Mouse (Mus musculus): ENCODE measurements at regions not wholly inside any gene's neighbourhood (a gene's known extent, or its start where the extent isn't known, plus 50 kb on each side); places are given as distances from the start of the nearest gene placed in this dataset.
"Not testable (repeated sequence)": the region's sequence is repeated elsewhere in the genome, so short reads cannot be mapped to it uniquely, and the experiment has no call there.

DNA sequence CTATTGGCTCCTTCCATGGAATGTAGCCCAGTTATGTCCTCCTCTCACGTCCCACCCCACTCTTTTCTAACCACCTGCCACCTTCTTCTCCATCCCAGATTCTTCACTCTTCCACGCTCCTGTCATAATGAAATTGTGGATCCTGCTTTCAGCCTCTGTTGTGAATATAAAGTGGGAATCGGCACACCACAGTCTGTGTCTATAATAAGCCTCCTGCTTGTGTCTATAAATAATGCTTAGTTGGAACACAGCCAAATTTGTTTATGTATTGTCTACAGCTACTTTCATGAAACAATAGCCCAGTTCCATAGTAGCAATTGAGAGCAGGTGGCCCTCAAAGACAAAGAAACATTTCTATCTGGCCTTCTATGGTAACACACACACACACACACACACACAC lies 137.5 kb upstream of the Rps6ka3 start:
- no peak for DNase-seq (ENCODE audit: low spot score)

GRCm38 (mm10) chrX:159073533-159073932 lies 136.6 kb upstream of the Rps6ka3 start:
- no peak for DNase-seq (ENCODE audit: low spot score)

- no peak for DNase-seq (ENCODE audit: low spot score)
Measured at GRCm38 (mm10) chrX:159080508-159080907, 129.6 kb upstream of the Rps6ka3 start.

- not testable (repeated sequence) for DNase-seq (ENCODE audit: low spot score)
Measured at GRCm38 (mm10) chrX:159110651-159111050, 99.5 kb upstream of the Rps6ka3 start.

DNA sequence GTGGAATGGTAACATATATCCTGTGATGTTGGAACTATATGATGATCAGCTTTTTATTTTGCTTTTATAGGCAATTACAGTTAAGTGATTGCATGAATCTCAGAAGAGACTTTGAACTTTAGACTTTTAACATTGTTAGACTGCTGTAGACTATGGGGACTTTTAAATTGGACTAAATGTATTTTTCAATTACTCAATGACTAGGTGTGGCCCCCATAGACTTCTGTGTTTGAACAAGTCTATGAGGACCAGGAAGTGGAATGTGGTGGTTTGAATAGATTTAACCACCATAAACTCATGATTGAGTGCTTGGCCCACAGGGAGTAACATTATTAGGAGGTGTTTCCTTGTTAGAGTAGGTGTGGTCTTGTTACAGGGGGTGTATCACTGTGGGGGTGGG lies 93.9 kb upstream of the Rps6ka3 start:
- DNase-seq (ENCODE audit: low spot score), result no peak

DNA sequence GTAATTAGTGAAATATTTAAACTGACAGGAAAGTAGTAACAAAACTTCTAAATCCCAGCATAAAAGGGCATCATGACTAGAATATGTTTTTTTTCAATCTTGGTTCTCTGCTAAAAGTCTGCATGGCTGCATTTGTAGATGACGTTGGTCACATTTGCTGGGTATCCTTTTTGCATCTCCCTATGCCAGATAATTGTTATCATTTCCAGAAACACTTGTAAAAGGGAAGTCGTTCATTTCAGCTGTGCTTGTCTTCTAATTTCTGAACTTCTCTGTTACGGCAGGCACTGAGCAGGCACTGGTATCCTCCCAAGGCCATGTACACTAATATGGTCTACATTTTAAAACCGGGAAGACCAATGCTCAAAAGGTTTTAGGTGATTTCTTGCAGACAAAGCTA lies 69.6 kb upstream of the Rps6ka3 start:
- DNase-seq (ENCODE audit: low spot score), result no peak

GRCm38 (mm10) chrX:159143278-159143677 lies 66.8 kb upstream of the Rps6ka3 start:
- DNase-seq (ENCODE audit: low spot score), result no peak

GRCm38 (mm10) chrX:159144674-159145073 lies 65.4 kb upstream of the Rps6ka3 start:
- DNase-seq (ENCODE audit: low spot score), result no peak

GRCm38 (mm10) chrX:159145212-159145611 lies 64.9 kb upstream of the Rps6ka3 start:
- no peak for DNase-seq (ENCODE audit: low spot score)

DNA sequence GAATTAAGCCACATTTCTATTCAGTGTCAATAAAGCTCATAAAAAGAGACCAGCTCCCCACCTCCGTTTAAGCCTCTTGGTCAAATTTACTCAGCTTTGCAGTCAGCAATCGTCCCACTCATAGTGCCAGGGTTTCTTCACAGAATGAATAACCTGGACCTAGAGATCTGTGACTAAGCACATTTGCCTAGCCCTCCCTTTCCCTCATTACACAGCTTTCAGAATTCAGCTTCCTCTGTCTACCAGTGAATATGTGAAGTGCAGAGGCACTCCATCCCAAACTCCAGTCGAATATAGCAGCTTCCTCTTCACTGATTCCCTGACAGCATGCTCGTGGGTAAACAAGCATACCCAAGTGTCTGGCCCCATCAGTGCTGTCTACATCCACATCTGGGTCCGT lies 54.3 kb upstream of the Rps6ka3 start:
- no peak for DNase-seq (ENCODE audit: low spot score)

DNA sequence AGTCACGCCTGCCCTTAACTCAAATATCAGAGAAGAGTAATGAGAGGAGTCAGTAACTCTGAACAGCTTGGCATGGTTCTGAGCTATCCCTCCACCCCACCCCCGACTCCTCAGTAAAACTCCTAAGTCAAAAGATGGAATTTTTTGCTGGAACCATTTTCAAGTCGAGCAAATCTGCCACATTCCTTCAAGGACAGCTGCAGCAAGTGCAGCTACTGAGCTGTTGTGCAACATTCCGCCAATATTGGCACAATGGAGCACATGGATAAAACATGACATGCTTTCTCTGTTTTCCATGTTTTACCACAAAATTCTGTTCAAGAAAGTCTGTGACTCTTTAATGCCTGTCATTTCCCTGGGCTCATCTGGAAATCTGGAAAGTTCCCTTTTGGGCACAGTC lies 53.1 kb upstream of the Rps6ka3 start:
- no peak for DNase-seq (ENCODE audit: low spot score)

DNA sequence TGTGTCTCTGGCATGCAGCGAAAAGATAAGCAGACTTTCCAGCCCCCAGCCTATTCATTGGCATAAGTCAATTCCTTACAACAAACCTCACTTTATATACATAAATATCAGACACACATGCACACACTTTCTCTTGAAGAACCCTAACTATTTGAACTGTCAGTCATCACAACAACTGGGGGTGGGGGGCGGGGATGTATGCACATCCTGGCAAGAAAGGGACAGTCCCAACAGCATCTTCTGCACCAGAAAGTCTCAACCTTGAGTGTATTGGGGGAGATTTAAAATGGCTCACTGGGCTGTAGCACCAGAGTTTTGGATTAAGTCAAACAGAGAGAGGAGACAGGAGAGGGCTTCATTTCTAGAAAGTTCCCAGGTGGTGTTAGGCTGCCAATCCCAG lies 50.4 kb upstream of the Rps6ka3 start:
- no peak for DNase-seq (ENCODE audit: low spot score)

Data from adipocyte (in vitro differentiated cells).